Mouse (Mus musculus): Measurements from ENCODE around the gene Gtf3c4.
A peak's percentile ranks its signal among the peaks of the same experiment; 100 is the strongest.

Gene Gtf3c4

DNA sequence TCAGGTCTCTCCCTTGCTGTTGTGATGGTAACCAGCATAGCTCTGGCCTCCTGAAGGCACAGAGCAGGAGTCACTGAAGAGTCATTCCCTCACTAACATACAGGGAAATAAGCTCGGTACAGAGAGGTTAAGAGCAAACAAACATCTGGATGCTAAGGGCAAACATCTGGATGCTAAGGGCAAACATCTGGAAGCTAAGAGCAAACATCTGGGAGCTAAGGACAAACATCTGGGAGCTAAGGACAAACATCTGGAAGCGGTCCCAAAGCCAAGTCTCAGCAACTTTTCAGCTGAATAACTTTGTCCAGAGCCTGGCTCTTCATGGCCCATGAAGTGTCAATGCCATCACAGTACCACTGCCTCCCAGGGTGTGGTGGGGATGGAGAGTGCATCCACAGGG, 40.6 kb downstream of the Gtf3c4 start:
- DNase-seq (ENCODE audit: low read depth), result no peak

DNA sequence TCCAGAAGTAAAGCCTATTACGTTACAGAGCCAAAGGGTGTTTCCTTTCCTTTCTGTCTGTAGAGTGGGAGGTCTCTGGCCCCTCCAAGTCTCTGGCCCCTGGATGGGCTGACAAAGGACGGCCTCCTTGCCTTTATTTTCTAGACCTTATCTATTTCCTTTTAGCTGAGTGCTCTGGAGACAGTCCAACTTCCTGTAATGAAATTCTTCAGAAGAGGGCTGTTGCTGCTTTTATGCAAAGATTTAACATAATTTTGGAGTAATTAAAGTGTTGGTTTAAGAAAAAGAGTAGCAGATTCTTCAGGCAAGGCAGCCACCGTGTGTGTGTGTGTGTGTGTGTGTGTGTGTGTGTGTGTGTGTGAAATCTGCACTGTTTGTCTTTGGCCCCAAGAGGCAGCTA, 41.8 kb downstream of the Gtf3c4 start:
- DNase-seq (ENCODE audit: low read depth), result no peak

DNA sequence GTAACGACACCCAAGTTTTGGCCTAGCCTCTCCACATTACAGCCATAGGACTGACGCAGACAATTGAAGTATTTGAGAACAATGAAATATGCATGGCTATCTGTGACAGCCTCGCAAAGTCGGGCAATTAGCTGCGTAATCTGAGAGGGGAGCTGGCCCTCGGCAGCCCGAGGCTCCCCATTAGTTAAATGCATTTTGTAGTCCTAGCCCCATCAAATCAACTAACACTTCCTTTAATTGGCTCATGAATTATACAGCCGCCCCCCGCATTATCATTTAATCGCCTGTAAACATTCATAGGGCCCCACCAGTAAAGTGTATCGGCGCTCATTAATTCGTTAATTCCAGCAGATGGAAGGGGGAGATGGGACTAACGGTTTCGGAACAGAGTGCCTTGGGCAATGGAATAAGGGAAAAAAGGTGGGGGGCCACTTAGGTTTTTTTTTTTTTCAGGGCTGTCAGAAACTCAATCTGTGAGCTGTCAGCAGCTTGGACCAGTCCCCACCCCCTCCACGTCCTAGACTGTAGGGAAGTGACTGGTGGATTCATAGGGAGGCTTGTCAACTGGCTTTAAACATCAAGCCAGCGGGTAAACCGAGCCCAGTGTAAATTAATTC, 42.6 kb downstream of the Gtf3c4 start:
- no peak for DNase-seq (ENCODE audit: low read depth)

DNA sequence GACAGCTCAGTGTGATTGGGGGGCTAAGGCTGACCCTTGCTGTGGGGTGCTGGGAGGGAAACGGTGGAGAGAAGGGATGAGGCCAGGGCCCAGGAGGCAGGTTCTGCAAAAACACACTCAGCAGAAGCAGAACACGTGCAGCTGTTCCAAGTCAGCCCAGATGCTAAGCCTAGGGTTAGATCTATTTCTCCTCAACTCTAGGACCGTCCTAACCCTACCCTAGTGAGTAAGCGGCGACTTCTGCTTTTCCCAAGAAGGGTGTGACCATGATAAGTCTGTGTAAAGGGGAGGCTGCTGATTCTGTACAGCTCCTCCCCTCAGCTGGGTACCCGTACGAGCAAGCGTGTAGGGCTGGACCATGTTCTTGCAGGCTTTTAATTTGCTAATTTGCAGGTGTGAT, 43.9 kb downstream of the Gtf3c4 start:
- DNase-seq (ENCODE audit: low read depth), result peak; percentile 50

DNA sequence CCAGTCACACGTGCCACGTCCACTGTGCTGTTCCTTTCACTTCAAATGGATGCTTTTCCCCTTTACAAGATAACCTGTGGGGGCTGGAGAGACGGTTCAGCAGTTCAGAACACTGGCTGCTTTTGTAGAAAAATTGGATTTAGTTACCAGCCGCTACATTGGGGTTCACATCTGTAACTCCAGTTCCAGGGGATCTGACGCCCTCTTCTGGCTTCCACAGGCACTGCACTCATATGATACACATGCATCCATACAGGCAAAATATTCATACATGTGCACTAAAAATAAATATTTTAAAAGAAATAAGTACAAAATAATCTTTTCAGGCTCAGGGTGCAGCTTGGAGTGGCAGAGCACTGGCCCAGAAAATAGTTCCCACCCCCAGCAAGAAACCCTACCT, 45.5 kb downstream of the Gtf3c4 start:
- no peak for DNase-seq (ENCODE audit: low read depth)

DNA sequence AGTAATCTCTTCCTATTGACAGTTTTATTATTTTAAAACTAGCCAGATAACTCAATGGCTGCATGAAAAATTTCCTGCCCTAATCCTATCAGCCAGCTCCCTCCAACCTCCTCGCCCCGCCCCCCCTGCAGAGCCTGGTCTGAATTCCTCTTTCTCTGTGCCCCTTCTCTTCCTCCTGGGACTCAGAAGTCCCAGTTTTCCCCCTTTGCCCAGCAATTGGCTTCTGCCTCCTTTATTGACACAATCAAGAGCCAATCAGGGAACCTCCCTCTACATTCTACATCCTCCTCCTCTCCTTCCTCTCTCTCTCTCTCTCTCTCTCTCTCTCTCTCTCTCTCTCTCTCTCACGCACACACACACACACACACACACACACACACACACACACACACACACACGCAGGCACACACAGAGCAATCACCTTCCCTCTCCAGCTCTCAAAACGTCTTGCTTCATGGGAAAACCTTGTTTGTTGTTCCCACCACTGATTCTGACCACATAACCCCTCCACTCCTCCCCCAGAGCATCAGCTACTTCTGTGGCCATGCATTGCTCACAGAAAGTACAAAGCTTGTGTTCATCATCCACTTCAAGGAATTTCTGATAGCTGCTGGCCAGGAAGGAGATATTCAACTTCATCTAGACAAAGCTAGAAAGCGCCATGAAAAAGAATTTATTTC, 47.1 kb downstream of the Gtf3c4 start:
- DNase-seq (ENCODE audit: low read depth), result no peak

DNA sequence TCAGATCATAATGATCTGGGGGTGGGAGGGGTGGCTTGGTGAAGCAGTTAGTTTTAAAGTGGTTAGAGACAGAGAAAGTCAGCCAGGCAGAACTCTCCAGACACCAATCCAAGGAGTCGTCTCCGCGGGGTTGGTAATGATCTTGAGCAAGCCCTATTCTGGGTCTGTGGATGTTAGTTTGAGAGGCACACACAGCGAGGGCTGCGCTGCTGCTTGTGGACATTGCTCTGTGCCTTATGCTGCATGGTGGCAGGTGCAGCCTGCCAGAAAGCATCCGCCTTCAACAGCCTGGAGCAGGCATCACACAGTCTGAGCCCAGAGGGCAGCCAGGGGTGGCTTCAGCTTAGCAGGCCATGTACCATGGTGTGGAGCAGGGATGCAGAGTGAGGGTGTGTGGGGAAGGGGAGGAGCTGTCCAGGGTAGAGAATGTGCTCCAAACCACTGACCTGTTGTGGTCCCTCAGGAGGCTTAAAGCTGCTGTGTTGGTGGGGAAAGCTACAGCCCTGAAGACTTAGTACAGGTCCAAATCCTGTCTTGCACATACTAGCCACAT, 53.0 kb downstream of the Gtf3c4 start:
- DNase-seq (ENCODE audit: low read depth), result no peak

DNA sequence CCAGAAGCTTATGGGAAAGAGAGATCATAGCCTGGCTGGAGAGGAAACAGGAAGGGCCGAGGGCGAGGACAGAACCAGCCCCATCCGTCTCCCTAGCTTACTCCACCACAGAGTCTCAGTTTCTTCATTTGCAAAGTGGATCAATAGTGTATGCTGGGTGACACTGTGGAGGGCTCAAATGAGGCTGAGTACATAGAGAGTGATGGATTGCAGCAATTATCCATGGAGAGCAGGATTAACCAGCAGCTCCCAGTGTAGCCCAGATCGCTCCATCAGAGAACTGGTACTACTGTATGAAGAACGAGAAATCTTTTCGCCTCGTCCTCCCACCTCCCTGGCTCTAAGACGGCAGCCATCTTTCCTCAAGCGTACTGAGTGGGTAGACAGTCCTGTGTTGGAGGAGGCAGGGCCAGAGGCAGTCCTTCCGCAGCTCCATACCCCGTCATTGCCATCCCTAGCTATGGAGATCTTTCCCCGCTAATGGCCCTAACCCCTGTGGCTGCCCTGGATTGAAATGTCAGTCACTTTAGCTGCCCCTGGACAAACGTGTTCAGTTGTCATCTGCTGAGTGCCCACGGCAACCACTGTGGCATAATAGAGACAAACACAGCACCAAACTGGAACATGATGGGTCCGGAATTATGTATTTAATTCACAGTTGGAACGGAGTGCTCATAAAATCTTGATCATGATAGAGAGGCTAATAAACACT, 53.6 kb downstream of the Gtf3c4 start:
- DNase-seq (ENCODE audit: low read depth), result no peak

DNA sequence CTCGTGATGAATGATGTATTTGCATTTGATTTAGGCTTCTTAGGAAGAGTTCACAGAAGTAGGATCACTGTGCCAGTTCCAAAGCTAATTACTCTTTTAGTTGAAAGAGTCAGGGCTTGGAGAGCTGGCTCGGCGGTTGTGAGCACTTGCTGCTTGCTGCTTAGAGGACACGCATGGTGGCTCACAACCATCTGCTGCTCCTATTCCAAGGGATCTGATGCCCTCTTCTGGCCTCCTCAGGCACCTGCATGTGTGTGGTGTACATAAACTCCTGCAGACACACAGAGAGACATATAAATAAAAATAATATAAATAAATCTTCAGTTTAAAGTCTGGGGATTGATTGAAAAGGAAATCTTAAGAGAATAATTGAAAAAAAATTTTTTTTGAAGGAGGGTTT, 58.9 kb downstream of the Gtf3c4 start:
- DNase-seq (ENCODE audit: low read depth), result no peak

DNA sequence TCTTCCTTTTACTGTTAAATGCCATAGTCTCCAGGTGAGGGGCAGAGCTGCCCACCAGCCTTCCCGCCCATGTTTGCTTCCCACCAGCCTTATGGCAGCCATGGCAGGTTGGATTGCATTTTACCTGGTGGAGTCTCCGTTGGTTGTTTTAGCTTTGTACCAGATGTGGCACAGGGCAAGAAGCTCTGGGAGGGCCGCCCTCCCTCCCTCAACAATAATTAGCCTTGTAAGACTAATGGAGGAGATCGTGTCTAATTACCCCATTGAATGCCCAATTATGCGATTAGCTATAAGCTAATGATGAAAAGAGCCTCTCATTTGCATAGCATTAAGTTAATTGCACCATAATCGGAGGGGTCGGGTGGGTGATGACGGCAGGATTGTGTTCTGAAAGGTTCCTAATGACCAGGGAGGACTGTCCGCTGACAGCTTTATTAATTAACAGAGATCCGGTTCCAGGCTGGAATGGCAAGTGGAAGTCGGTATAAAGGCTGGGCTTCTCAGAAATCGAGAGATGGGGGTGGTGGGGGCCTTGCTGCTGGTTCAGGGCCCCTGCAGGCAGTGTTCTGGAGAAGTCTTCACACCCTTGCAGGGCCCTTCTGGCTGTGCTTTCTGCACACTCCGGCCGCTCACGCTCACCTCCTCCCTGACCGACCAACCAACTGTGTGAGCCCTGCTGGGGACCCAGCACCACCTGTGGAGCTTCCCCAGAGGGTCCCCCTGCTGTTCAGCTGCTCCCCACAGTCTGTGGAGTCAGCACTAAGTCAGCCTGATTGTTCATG, 60.0 kb downstream of the Gtf3c4 start:
- no peak for DNase-seq (ENCODE audit: low read depth)

DNA sequence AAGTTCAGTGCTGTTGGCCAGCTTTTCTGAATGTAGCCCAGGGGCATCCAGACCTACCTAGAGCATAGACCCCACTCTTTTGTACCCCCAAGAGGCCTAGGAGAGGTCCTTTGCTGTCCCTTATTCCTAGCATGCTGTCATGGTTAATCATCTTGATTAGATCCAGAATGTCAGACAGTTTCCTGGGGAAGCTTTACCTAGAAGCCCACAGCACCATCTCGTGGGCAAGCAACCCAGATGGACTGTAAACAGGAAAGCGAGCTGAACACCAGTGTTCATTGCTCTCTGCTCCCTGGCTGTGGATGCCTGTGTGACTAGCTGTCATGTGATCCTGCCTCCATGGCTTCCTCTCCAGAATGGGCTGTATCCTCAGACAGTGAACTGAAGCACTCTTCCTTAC, 63.4 kb downstream of the Gtf3c4 start:
- DNase-seq (ENCODE audit: low read depth), result no peak

DNA sequence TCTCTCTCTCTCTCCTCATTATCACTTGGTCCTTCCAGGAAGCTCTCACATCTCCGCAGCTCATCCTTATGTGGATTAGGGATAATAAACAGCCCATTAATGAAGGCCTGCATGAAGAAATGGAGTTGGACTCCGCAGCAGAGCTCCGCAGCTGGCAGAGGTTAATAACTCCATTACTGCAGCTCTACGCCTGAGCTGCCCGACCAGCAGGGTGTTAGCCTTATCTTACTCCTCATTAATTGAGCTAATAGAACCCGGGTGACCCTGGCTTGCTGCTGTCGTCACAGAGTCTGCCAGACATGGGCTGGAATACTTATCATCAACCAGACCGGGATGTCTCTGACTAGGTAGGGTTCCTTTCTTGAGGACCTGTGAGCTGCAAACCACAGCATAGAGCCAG, 66.1 kb downstream of the Gtf3c4 start:
- no peak for DNase-seq (ENCODE audit: low read depth)
